Mouse (Mus musculus) lung, embryonic 14.5 days (tissue): Measurements from ENCODE around the gene Fam92b. TPM values are rescaled to one million over a fixed set of nuclear protein-coding genes. Genes with fewer than 3 reads are reported as not detected.

ENCODE experiments used
- ATAC-seq: fragments of 200-750 bp; cut with Nextera tagmentation; 2 replicates; pipeline ENCODE4 v1.8.0; 2017; ENCODE audit warnings: mild to moderate bottlenecking, moderate TSS enrichment, moderate library complexity; ENCODE audit not compliant: insufficient read depth
- DNase-seq: peaks from one replicate; pipeline ENCODE4 v3.0.0-alpha.2; 2015
- H3K27ac ChIP-seq: fragments of 300-500 bp; sonication (generic); 2 replicates; pipeline ENCODE4 v1.5.1; 2014; ENCODE audit warnings: low read depth, mild to moderate bottlenecking, moderate library complexity
- H3K27me3 ChIP-seq: fragments of 300-500 bp; sonication (generic); 2 replicates; pipeline ENCODE4 v1.6.1; 2014; ENCODE audit warnings: low read length, control low read depth; ENCODE audit not compliant: insufficient read depth
- H3K36me3 ChIP-seq: fragments of 300-500 bp; sonication (generic); 2 replicates; pipeline ENCODE4 v1.6.1; 2014; ENCODE audit warnings: control low read depth; ENCODE audit not compliant: insufficient read depth
- H3K4me1 ChIP-seq: fragments of 300-500 bp; sonication (generic); 2 replicates; pipeline ENCODE4 v1.6.1; 2014; ENCODE audit warnings: antibody characterized with exemption, control low read depth; ENCODE audit not compliant: insufficient read depth
- H3K4me2 ChIP-seq: fragments of 300-500 bp; sonication (generic); 2 replicates; pipeline ENCODE4 v1.6.1; 2014; ENCODE audit warnings: mild to moderate bottlenecking
- H3K4me3 ChIP-seq: fragments of 300-500 bp; sonication (generic); 2 replicates; pipeline ENCODE4 v1.5.1; 2014; ENCODE audit warnings: low read depth, low read length
- H3K9ac ChIP-seq: fragments of 300-500 bp; sonication (generic); 2 replicates; pipeline ENCODE4 v1.6.1; 2014
- H3K9me3 ChIP-seq: fragments of 300-500 bp; sonication (generic); 2 replicates; pipeline ENCODE4 v1.6.1; 2016; ENCODE audit warnings: low read depth, low read length, control low read depth
- CTCF ChIP-seq: IDR thresholded peaks from 2 replicates; pipeline ENCODE4 v1.5.1; 2016; ENCODE audit warnings: antibody characterized with exemption, low read depth
- WGBS: fragments of 180-500 bp; shearing (Covaris S2); extraction: QIAGEN DNeasy Blood & Tissue Kit; methylation state at CpG from one replicate; pipeline ENCODE4 v1.1.7; 2014; 5-methylcytosine and 5-hydroxymethylcytosine counted together
- polyA plus RNA-seq: library from polyadenylated mRNA; unstranded; fragments of >200 nt; fragmentation: Nextera tagmentation; extraction: Ambion mirVana; gene quantifications from 2 replicates; pipeline ENCODE4 v1.2.1, GENCODE M21; 2014

Gene Fam92b
- polyA plus RNA-seq, 1 experiment from 2014 or later: not detected

DNA sequence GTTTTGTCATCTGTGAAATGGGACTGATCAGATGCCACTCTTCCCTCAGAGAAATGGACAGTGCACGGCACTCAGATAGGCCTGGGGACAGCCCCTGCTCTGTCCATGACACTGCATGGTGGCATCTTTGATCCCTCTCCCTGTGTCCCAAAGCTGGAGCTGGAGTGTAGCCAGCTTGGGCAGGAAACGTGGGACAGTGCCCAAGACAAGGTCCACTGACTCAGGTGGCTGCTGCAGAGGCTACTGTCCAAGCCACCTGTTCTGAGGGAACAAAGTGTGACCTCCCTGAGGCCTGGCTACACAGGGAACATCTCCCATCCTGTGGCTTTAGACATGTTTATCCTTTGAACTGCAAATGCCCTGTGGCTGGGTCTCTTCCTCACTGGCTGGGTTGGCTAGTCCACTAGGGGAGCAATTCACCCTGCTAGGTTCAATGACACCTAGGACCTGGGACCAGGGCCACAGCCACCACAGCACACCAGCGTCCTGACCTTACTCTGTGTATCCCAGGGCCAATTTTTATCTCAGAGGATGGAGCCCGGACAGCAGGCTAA is 4.7 kb upstream of the Fam92b start:
- H3K27ac ChIP-seq: no peak overlapping the region
- peaks cover 42% of the 10 kb centered on the region for H3K4me1 ChIP-seq
- H3K4me2 ChIP-seq: no peak overlapping the region
- no peaks in the 10 kb centered on the region for H3K9me3 ChIP-seq
- ATAC-seq (no peak), DNase-seq (no peak)
- WGBS: 65% methylated on average over 4 of the region's 4 CpGs
- no peaks in the 10 kb centered on the region for H3K36me3 ChIP-seq
- H3K27me3 ChIP-seq: no peaks in the 10 kb centered on the region; the same call in 1 of the 2 replicates
- H3K4me3 ChIP-seq: no peak overlapping the region
- no peak overlapping the region for H3K9ac ChIP-seq
- 0 out of 2 replicates have a peak, but pooled peaks have one; percentile 8 for TF ChIP-seq CTCF

DNA sequence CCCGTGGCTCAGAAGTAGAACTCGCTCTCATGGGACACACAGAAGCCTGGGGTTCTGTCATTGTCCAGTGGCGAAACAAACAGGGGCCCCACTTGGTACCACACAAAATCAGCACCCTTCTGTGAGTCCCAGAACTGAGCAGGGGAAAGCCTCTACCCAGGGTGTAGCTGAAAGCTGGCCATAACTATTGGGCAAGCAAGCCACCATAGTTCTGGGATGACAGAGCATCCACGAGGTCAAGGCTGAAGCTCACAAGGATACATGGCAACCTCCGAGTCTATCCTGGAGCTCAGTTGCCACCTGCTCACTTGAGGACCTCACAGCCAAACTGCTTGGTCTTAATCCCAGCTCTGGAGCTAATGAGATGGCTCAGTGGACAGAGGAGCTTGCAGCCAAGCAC is 4.0 kb upstream of the Fam92b start:
- ATAC-seq: no peak
- no peak overlapping the region for H3K27ac ChIP-seq

GRCm38 (mm10) chr8:120180445-120180970 is 3.2 kb upstream of the Fam92b start:
- Histone ChIP-seq H3K27ac (no peak overlapping the region), H3K36me3 (no peaks in the 10 kb centered on the region), H3K4me3 (no peak overlapping the region), H3K4me1 (peaks cover 32% of the 10 kb centered on the region), H3K9ac (no peak overlapping the region), H3K27me3 (no peaks in the 10 kb centered on the region; the same call in 1 of the 2 replicates), H3K9me3 (no peaks in the 10 kb centered on the region), H3K4me2 (no peak overlapping the region)
- WGBS: 27% methylated on average over 7 of the region's 7 CpGs
- DNase-seq (peak; percentile 47), ATAC-seq (no peak)
- TF ChIP-seq CTCF: no peak

More for the DNA sequence above, 4.0 kb upstream of the Fam92b start:
- peaks cover 40% of the 10 kb centered on the region for H3K4me1 ChIP-seq
- no peaks in the 10 kb centered on the region; the same call in 1 of the 2 replicates for H3K27me3 ChIP-seq
- no peak for TF ChIP-seq CTCF
- WGBS: 75% methylated on average over 5 of the region's 5 CpGs
- H3K4me3 ChIP-seq: no peak overlapping the region
- no peaks in the 10 kb centered on the region for H3K36me3 ChIP-seq
- H3K4me2 ChIP-seq: no peak overlapping the region
- no peaks in the 10 kb centered on the region for H3K9me3 ChIP-seq
- no peak for DNase-seq
- no peak overlapping the region for H3K9ac ChIP-seq

- Histone ChIP-seq H3K4me2 (peak overlapping the region; percentile 50), H3K36me3 (no peaks in the 10 kb centered on the region), H3K9me3 (no peaks in the 10 kb centered on the region), H3K27ac (no peak overlapping the region), H3K9ac (no peak overlapping the region), H3K4me3 (no peak overlapping the region), H3K4me1 (peaks cover 17% of the 10 kb centered on the region; the same call in 1 of the 2 replicates), H3K27me3 (no peaks in the 10 kb centered on the region; the same call in 1 of the 2 replicates)
- WGBS: 0% methylated on average over 10 of the region's 10 CpGs
- peak; percentile 95 for DNase-seq
- peak; percentile 96 for TF ChIP-seq CTCF
- peak; percentile 30 for ATAC-seq
Measured at GRCm38 (mm10) chr8:120179027-120179431, 1.8 kb upstream of the Fam92b start.

GRCm38 (mm10) chr8:120178124-120178514 is 853 bp upstream of the Fam92b start:
- no peak overlapping the region for H3K4me3 ChIP-seq
- H3K27me3 ChIP-seq: no peaks in the 10 kb centered on the region; the same call in 1 of the 2 replicates
- TF ChIP-seq CTCF: no peak
- no peak overlapping the region for H3K9ac ChIP-seq
- DNase-seq (no peak), ATAC-seq (no peak)
- 9% methylated on average over 10 of the region's 10 CpGs for WGBS
- H3K4me1 ChIP-seq: peaks cover 16% of the 10 kb centered on the region; the same call in 1 of the 2 replicates
- H3K9me3 ChIP-seq: no peaks in the 10 kb centered on the region
- H3K36me3 ChIP-seq: no peaks in the 10 kb centered on the region
- peak overlapping the region; percentile 51; the same call in 1 of the 2 replicates for H3K4me2 ChIP-seq
- H3K27ac ChIP-seq: no peak overlapping the region

- Histone ChIP-seq H3K27ac (no peak overlapping the region), H3K4me2 (no peak overlapping the region), H3K36me3 (no peaks in the 10 kb centered on the region), H3K4me3 (no peak overlapping the region), H3K9ac (no peak overlapping the region), H3K27me3 (no peaks in the 10 kb centered on the region; the same call in 1 of the 2 replicates), H3K9me3 (no peaks in the 10 kb centered on the region), H3K4me1 (peaks cover 16% of the 10 kb centered on the region; the same call in 1 of the 2 replicates)
- DNase-seq: no peak
- no peak for ATAC-seq
- peak; percentile 15; the same call in 1 of the 2 replicates for TF ChIP-seq CTCF
- WGBS: 29% methylated on average over 4 of the region's 4 CpGs
Measured at GRCm38 (mm10) chr8:120176605-120177004, 661 bp downstream of the Fam92b start.

DNA sequence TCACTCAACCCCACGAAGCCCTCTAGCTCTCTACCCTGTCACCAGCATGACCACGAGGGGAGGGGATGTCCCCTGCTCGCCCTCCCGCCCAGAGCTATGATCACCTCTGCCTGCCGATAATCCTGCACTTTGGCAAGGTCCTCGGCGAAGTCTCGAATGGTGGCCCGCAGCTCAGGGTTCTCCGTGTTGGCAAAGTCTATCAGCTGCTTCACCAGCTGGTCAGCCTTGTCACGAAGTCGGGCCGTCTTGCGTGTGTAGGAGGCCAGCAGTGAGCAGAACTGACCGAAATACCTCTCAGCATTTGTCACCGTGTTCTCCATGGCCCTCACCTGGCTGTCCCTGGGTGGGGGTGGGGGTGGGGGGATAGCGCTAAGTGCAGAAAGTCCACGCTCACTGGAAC is 2.7 kb downstream of the Fam92b start:
- Histone ChIP-seq H3K4me2 (no peak overlapping the region), H3K36me3 (no peaks in the 10 kb centered on the region), H3K27me3 (no peaks in the 10 kb centered on the region; the same call in 1 of the 2 replicates), H3K4me1 (peaks cover 16% of the 10 kb centered on the region; the same call in 1 of the 2 replicates), H3K9ac (no peak overlapping the region), H3K9me3 (no peaks in the 10 kb centered on the region), H3K4me3 (no peak overlapping the region), H3K27ac (no peak overlapping the region)
- TF ChIP-seq CTCF: no peak
- DNase-seq: no peak
- WGBS: 45% methylated on average over 18 of the region's 18 CpGs
- no peak for ATAC-seq
